Mouse (Mus musculus) forebrain, embryonic 15.5 days (tissue): Measurements from ENCODE around the gene Llph. TPM values are rescaled to one million over a fixed set of nuclear protein-coding genes. Genes with fewer than 3 reads are reported as not detected.

Source experiments
- ATAC-seq: fragments of 200-750 bp; cut with Nextera tagmentation; replicated peaks from 2 replicates; pipeline ENCODE4 v1.8.0; 2017; ENCODE audit warnings: mild to moderate bottlenecking, moderate TSS enrichment, moderate library complexity
- H3K27ac ChIP-seq: fragments of 300-500 bp; sonication (generic); replicated peaks from 2 replicates; pipeline ENCODE4 v1.5.1; 2015; ENCODE audit warnings: mild to moderate bottlenecking, inconsistent platforms
- H3K27me3 ChIP-seq: fragments of 300-500 bp; sonication (generic); 2 replicates; pipeline ENCODE4 v1.6.1; 2015; ENCODE audit warnings: inconsistent platforms
- H3K36me3 ChIP-seq: fragments of 300-500 bp; sonication (generic); 2 replicates; pipeline ENCODE4 v1.6.1; 2015; ENCODE audit warnings: mild to moderate bottlenecking, inconsistent platforms
- H3K4me1 ChIP-seq: fragments of 300-500 bp; sonication (generic); 2 replicates; pipeline ENCODE4 v1.6.1; 2015; ENCODE audit warnings: inconsistent platforms
- H3K4me2 ChIP-seq: fragments of 300-500 bp; sonication (generic); replicated peaks from 2 replicates; pipeline ENCODE4 v1.6.1; 2015; ENCODE audit warnings: mild to moderate bottlenecking, inconsistent platforms
- H3K4me3 ChIP-seq: fragments of 300-500 bp; sonication (generic); 2 replicates; pipeline ENCODE4 v1.5.1; 2015; ENCODE audit warnings: mild to moderate bottlenecking, inconsistent platforms
- H3K9ac ChIP-seq: fragments of 300-500 bp; sonication (generic); replicated peaks from 2 replicates; pipeline ENCODE4 v1.6.1; 2015; ENCODE audit warnings: mild to moderate bottlenecking, inconsistent platforms
- H3K9me3 ChIP-seq: fragments of 300-500 bp; sonication (generic); 2 replicates; pipeline ENCODE4 v1.6.1; 2016; ENCODE audit warnings: inconsistent platforms
- WGBS: fragments of 180-500 bp; shearing (Covaris S2); methylation state at CpG from one replicate; pipeline ENCODE4 v1.1.7; 2015; ENCODE audit warnings: mixed read lengths; 5-methylcytosine and 5-hydroxymethylcytosine counted together
- polyA plus RNA-seq: library from polyadenylated mRNA; unstranded; fragments of >200 nt; fragmentation: Nextera tagmentation; extraction: Ambion mirVana; gene quantifications from 2 replicates; pipeline ENCODE4 v1.2.1, GENCODE M21; 2015

The Llph gene
- polyA plus RNA-seq, 1 experiment from 2014 or later: 41.9 TPM

GRCm38 (mm10) chr10:120267790-120268189 lies 40.9 kb downstream of the Llph start:
- H3K27ac ChIP-seq: no peak overlapping the region
- ATAC-seq: no peak
- no peak overlapping the region for H3K4me3 ChIP-seq
- no peaks in the 10 kb centered on the region for H3K27me3 ChIP-seq
- WGBS: 78% methylated on average over 12 of the region's 12 CpGs
- H3K4me1 ChIP-seq: peaks cover 14% of the 10 kb centered on the region
- no peak overlapping the region for H3K4me2 ChIP-seq
- H3K36me3 ChIP-seq: no peaks in the 10 kb centered on the region
- H3K9ac ChIP-seq: no peak overlapping the region
- no peaks in the 10 kb centered on the region for H3K9me3 ChIP-seq

- Histone ChIP-seq H3K4me2 (no peak overlapping the region), H3K4me3 (no peak overlapping the region)
Observed at GRCm38 (mm10) chr10:120269946-120270345, 43.1 kb downstream of the Llph start.

GRCm38 (mm10) chr10:120270777-120271176 lies 43.9 kb downstream of the Llph start:
- Histone ChIP-seq H3K27ac (no peak overlapping the region), H3K27me3 (no peaks in the 10 kb centered on the region), H3K4me2 (no peak overlapping the region), H3K36me3 (no peaks in the 10 kb centered on the region), H3K9me3 (no peaks in the 10 kb centered on the region), H3K9ac (no peak overlapping the region), H3K4me1 (peaks cover 16% of the 10 kb centered on the region), H3K4me3 (no peak overlapping the region)
- ATAC-seq: no peak
- WGBS: 84% methylated on average over 4 of the region's 4 CpGs

More at GRCm38 (mm10) chr10:120269946-120270345, 43.1 kb downstream of the Llph start:
- H3K9me3 ChIP-seq: no peaks in the 10 kb centered on the region
- no peaks in the 10 kb centered on the region for H3K36me3 ChIP-seq
- no peak overlapping the region for H3K27ac ChIP-seq
- H3K27me3 ChIP-seq: no peaks in the 10 kb centered on the region
- peaks cover 16% of the 10 kb centered on the region for H3K4me1 ChIP-seq
- H3K9ac ChIP-seq: no peak overlapping the region
- 97% methylated on average over 13 of the region's 13 CpGs for WGBS
- ATAC-seq: no peak

- WGBS: 70% methylated on average over 6 of the region's 6 CpGs
- ATAC-seq: no peak
- Histone ChIP-seq H3K36me3 (no peaks in the 10 kb centered on the region), H3K27ac (no peak overlapping the region), H3K4me2 (peak overlapping the region; percentile 58), H3K4me3 (no peak overlapping the region), H3K9me3 (no peaks in the 10 kb centered on the region), H3K9ac (no peak overlapping the region), H3K4me1 (peaks cover 16% of the 10 kb centered on the region), H3K27me3 (no peaks in the 10 kb centered on the region)
Observed at GRCm38 (mm10) chr10:120271318-120271717, 44.4 kb downstream of the Llph start.

- Histone ChIP-seq H3K27ac (no peak overlapping the region), H3K4me3 (peak overlapping the region; percentile 35), H3K27me3 (no peaks in the 10 kb centered on the region), H3K9ac (peak overlapping the region; percentile 32), H3K4me1 (peaks cover 16% of the 10 kb centered on the region), H3K36me3 (no peaks in the 10 kb centered on the region), H3K9me3 (no peaks in the 10 kb centered on the region), H3K4me2 (peak overlapping the region; percentile 58)
- 0 out of 2 replicates have a peak, but pooled peaks have one; percentile 16 for ATAC-seq
- 10% methylated on average over 10 of the region's 11 CpGs for WGBS
Observed at GRCm38 (mm10) chr10:120271879-120272269, 45.0 kb downstream of the Llph start.

- Histone ChIP-seq H3K4me2 (peak overlapping the region; percentile 58), H3K4me3 (peak overlapping the region; percentile 35), H3K27me3 (no peaks in the 10 kb centered on the region), H3K36me3 (no peaks in the 10 kb centered on the region), H3K9me3 (no peaks in the 10 kb centered on the region), H3K9ac (peak overlapping the region; percentile 32), H3K27ac (no peak overlapping the region), H3K4me1 (peaks cover 16% of the 10 kb centered on the region)
- ATAC-seq: peak; percentile 57; the same call in 1 of the 2 replicates
- 7% methylated on average over 19 of the region's 19 CpGs for WGBS
Observed at GRCm38 (mm10) chr10:120272270-120272883, 45.5 kb downstream of the Llph start.

GRCm38 (mm10) chr10:120273335-120273734 lies 46.5 kb downstream of the Llph start:
- Histone ChIP-seq H3K4me2 (no peak overlapping the region), H3K4me3 (no peak overlapping the region), H3K9ac (no peak overlapping the region), H3K9me3 (no peaks in the 10 kb centered on the region), H3K27me3 (no peaks in the 10 kb centered on the region), H3K27ac (no peak overlapping the region), H3K36me3 (no peaks in the 10 kb centered on the region), H3K4me1 (peaks cover 16% of the 10 kb centered on the region)
- WGBS: 86% methylated on average over 7 of the region's 7 CpGs
- no peak for ATAC-seq

GRCm38 (mm10) chr10:120279482-120280128 lies 52.7 kb downstream of the Llph start:
- Histone ChIP-seq H3K4me1 (no peaks in the 10 kb centered on the region), H3K4me3 (no peak overlapping the region)
- WGBS: 80% methylated on average over 12 of the region's 12 CpGs

GRCm38 (mm10) chr10:120280375-120280774 lies 53.5 kb downstream of the Llph start:
- H3K27ac ChIP-seq: no peak overlapping the region
- H3K4me2 ChIP-seq: no peak overlapping the region
- no peak overlapping the region for H3K9ac ChIP-seq
- no peaks in the 10 kb centered on the region for H3K4me1 ChIP-seq
- H3K36me3 ChIP-seq: no peaks in the 10 kb centered on the region
- no peaks in the 10 kb centered on the region for H3K27me3 ChIP-seq
- no peaks in the 10 kb centered on the region for H3K9me3 ChIP-seq
- no peak overlapping the region for H3K4me3 ChIP-seq
- ATAC-seq: no peak
- 83% methylated on average over 4 of the region's 4 CpGs for WGBS

More at GRCm38 (mm10) chr10:120279482-120280128, 52.7 kb downstream of the Llph start:
- Histone ChIP-seq H3K27ac (no peak overlapping the region), H3K27me3 (no peaks in the 10 kb centered on the region), H3K36me3 (no peaks in the 10 kb centered on the region), H3K9ac (no peak overlapping the region), H3K9me3 (no peaks in the 10 kb centered on the region), H3K4me2 (no peak overlapping the region)
- ATAC-seq: no peak

GRCm38 (mm10) chr10:120281700-120282099 lies 54.8 kb downstream of the Llph start:
- no peaks in the 10 kb centered on the region for H3K9me3 ChIP-seq
- no peaks in the 10 kb centered on the region for H3K4me1 ChIP-seq
- H3K9ac ChIP-seq: no peak overlapping the region
- no peaks in the 10 kb centered on the region for H3K36me3 ChIP-seq
- no peak overlapping the region for H3K4me3 ChIP-seq
- no peak for ATAC-seq
- 92% methylated on average over 5 of the region's 5 CpGs for WGBS
- no peak overlapping the region for H3K27ac ChIP-seq
- H3K4me2 ChIP-seq: no peak overlapping the region
- no peaks in the 10 kb centered on the region for H3K27me3 ChIP-seq
